Mouse (Mus musculus) lung, postnatal 14 days (tissue): ENCODE results near the gene Ccpg1.

Source experiments
- DNase-seq: peaks from one replicate; pipeline ENCODE4 v3.0.0; 2021

Ccpg1 gene

GRCm38 (mm10) chr9:73048927-73049326, 63.7 kb downstream of the Ccpg1 start:
- no peak for DNase-seq

DNA sequence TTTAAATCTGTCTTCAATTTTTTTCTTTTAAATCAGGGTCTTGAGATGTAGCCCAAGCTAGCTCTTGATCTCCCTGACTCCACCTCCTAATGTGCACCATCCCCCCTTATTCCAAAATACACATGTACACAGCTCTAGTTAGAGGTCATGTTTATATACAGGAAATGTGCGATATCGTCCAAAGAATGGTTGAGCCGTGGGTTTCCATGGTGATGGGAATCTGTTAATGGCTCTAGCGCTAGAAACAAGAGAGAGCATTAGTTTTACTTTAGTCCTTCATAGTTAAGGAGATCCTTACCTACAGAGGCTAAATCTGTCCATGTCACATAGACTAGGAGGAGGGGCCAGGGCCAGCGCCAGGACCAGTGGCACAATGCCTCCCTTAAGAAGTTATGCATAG, 64.6 kb downstream of the Ccpg1 start:
- no peak for DNase-seq

DNA sequence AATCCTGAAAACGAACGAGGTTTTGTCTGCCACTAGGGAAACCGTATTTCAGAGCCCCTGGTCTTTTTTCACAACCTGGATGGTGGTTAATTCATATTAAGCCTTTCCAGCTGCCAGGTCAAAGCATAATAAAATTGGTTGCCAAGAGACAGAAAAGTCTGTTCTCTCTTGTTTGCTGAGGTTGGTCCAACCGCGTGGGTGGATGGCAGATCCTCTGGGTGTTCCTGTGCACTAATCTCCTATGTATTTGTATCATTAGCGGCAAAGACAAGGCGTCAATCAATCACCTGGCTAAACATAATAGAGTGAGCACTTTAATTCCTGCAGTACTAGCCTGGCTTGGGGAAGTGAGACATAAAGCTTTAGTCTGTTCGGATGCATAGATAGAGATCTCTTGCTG, 65.4 kb downstream of the Ccpg1 start:
- no peak for DNase-seq

- DNase-seq = no peak
These were observed 70.2 kb downstream of the Ccpg1 start for GRCm38 (mm10) chr9:73055441-73055911.

- no peak for DNase-seq
These were observed 74.0 kb downstream of the Ccpg1 start for GRCm38 (mm10) chr9:73059224-73059623.

DNA sequence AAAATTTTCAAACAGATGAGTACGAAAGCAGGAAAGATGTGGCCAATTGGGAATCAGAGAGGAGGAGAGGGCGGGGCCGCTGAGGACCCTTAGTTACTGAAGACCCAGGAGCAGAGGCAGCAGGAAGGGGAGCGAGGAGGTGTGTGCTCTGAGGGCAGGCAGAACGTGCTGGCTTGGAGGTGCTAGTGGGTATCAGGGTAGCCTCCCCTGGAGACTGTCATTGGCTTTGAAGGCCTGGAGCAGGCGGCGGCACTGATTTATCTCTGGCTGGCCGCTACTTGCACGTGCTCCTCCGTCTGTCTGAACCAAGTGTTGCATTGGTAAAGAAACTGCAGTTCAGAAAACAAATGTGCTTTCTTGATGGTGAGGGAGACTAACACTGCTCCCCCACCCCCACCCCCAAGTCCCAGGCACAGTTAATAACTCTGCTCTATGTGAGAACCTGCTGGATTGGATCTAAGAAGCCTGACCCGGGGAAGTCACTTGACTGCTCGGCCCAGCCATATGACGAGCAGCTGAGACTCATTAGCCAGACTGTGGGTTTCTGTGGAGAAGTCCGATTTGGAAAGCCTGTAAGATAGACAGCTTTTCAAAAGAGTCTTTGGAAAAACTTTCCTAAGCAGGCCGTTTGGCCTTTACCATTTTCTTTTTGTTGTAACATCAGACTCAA, 78.5 kb downstream of the Ccpg1 start:
- no peak for DNase-seq
